Mouse (Mus musculus) embryonic fibroblast, embryonic 13.5 days (primary cell): ENCODE results near the gene Col26a1.

Source experiments
- CTCF ChIP-seq: IDR thresholded peaks from 2 replicates; pipeline ENCODE4 v1.5.1; 2011; ENCODE audit warnings: mild to moderate bottlenecking, control low read depth, low read length, moderate library complexity, borderline replicate concordance; ENCODE audit not compliant: insufficient read depth
- POLR2A ChIP-seq: IDR thresholded peaks from 2 replicates; pipeline ENCODE4 v1.6.1; 2011; ENCODE audit warnings: low read depth, mild to moderate bottlenecking, control low read depth, low read length, moderate library complexity

DNA sequence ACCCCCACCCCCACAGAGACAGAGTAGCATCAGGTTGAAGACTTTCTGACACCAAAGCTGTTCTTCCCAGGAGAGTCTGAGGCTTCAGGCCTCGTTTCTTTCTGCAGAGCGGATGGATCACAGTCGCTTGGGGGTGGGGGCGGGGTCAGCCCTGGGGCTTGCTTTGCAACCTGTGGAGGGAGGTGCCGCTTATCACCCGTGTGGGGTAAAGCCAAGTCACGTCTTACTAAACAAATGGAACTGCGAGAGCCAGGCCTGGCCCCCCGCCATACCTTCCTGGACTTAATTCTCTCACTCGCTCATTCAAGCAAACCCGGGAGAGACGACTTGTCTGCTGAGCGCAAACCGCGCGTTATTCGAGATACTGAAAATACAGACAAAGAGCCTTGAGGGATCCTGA lies 80.3 kb downstream of the Col26a1 start:
- TF ChIP-seq POLR2A (no peak), CTCF (no peak)
